Mouse (Mus musculus): ENCODE measurements at regions not wholly inside any gene's neighbourhood (a gene's known extent, or its start where the extent isn't known, plus 50 kb on each side); places are given as distances from the start of the nearest gene placed in this dataset.

GRCm38 (mm10) chr14:86293371-86293770 lies 847.7 kb downstream of the Diaph3 start:
- H3K4me3 ChIP-seq (ENCODE audit: low read depth, low read length): no peak overlapping the region
- no peak for TF ChIP-seq GATA1 (IDR thresholded peaks at IDR 0.05; ENCODE audit: borderline replicate concordance, low read length)

GRCm38 (mm10) chr14:86290556-86290955 lies 850.5 kb downstream of the Diaph3 start:
- Histone ChIP-seq H3K4me3 (ENCODE audit: low read depth, low read length) (no peak overlapping the region), H3K4me1 (ENCODE audit: insufficient read depth, low read depth, low read length) (no peaks in the 10 kb centered on the region), H3K9me3 (replicated peaks) (peaks cover 11% of the 10 kb centered on the region), H3K36me3 (replicated peaks) (no peaks in the 10 kb centered on the region), H3K27me3 (ENCODE audit: insufficient read depth, low read length) (no peaks in the 10 kb centered on the region)
- ATAC-seq (ENCODE audit: extremely low read depth, insufficient number of reproducible peaks, low FRiP score, poor library complexity, severe bottlenecking) (no peak), DNase-seq (ENCODE audit: low spot score) (no peak)
- TF ChIP-seq GATA2 (IDR thresholded peaks at IDR 0.05; ENCODE audit: borderline replicate concordance, low read depth, low read length) (no peak), CTCF (IDR thresholded peaks at IDR 0.05; ENCODE audit: low read depth, low read length) (no peak), POLR2AphosphoS5 (IDR thresholded peaks at IDR 0.05; ENCODE audit: insufficient replicate concordance, low read depth, low read length) (no peak), TAL1 (conservative IDR thresholded peaks at IDR 0.05; ENCODE audit: low read depth, low read length) (no peak), GATA1 (IDR thresholded peaks at IDR 0.05; ENCODE audit: borderline replicate concordance, low read length) (no peak)

More at GRCm38 (mm10) chr14:86293371-86293770, 847.7 kb downstream of the Diaph3 start:
- ATAC-seq (ENCODE audit: extremely low read depth, insufficient number of reproducible peaks, low FRiP score, poor library complexity, severe bottlenecking) (no peak), DNase-seq (ENCODE audit: low spot score) (no peak)
- Histone ChIP-seq H3K27me3 (ENCODE audit: insufficient read depth, low read length) (no peaks in the 10 kb centered on the region), H3K36me3 (replicated peaks) (no peaks in the 10 kb centered on the region), H3K4me1 (ENCODE audit: insufficient read depth, low read depth, low read length) (no peaks in the 10 kb centered on the region), H3K9me3 (replicated peaks) (peaks cover 14% of the 10 kb centered on the region)

GRCm38 (mm10) chr14:86261640-86262230 lies 879.3 kb downstream of the Diaph3 start:
- no peak for DNase-seq (ENCODE audit: low spot score)
- Histone ChIP-seq H3K36me3 (replicated peaks) (no peaks in the 10 kb centered on the region), H3K4me3 (ENCODE audit: low read depth, low read length) (no peak overlapping the region), H3K4me1 (ENCODE audit: insufficient read depth, low read depth, low read length) (no peaks in the 10 kb centered on the region), H3K9me3 (replicated peaks) (peaks cover 12% of the 10 kb centered on the region), H3K27me3 (ENCODE audit: insufficient read depth, low read length) (no peaks in the 10 kb centered on the region)
- TF ChIP-seq GATA2 (IDR thresholded peaks at IDR 0.05; ENCODE audit: borderline replicate concordance, low read depth, low read length) (no peak), POLR2AphosphoS5 (IDR thresholded peaks at IDR 0.05; ENCODE audit: insufficient replicate concordance, low read depth, low read length) (no peak), TAL1 (conservative IDR thresholded peaks at IDR 0.05; ENCODE audit: low read depth, low read length) (no peak), CTCF (IDR thresholded peaks at IDR 0.05; ENCODE audit: low read depth, low read length) (no peak), GATA1 (IDR thresholded peaks at IDR 0.05; ENCODE audit: borderline replicate concordance, low read length) (no peak)
- ATAC-seq (ENCODE audit: extremely low read depth, insufficient number of reproducible peaks, low FRiP score, poor library complexity, severe bottlenecking): no peak

GRCm38 (mm10) chr14:86254196-86254595 lies 886.8 kb downstream of the Diaph3 start:
- H3K4me3 ChIP-seq (ENCODE audit: low read depth, low read length): no peak overlapping the region
- no peaks in the 10 kb centered on the region for H3K36me3 ChIP-seq (replicated peaks)
- peaks cover 6% of the 10 kb centered on the region for H3K9me3 ChIP-seq (replicated peaks)
- H3K27me3 ChIP-seq (ENCODE audit: insufficient read depth, low read length): no peaks in the 10 kb centered on the region
- no peak for TF ChIP-seq POLR2AphosphoS5 (IDR thresholded peaks at IDR 0.05; ENCODE audit: insufficient replicate concordance, low read depth, low read length)
- no peak for TF ChIP-seq GATA1 (IDR thresholded peaks at IDR 0.05; ENCODE audit: borderline replicate concordance, low read length)
- no peaks in the 10 kb centered on the region for H3K4me1 ChIP-seq (ENCODE audit: insufficient read depth, low read depth, low read length)
- DNase-seq (ENCODE audit: low spot score): no peak
- ATAC-seq (ENCODE audit: extremely low read depth, insufficient number of reproducible peaks, low FRiP score, poor library complexity, severe bottlenecking): no peak

GRCm38 (mm10) chr14:86251617-86252016 lies 889.4 kb downstream of the Diaph3 start:
- Histone ChIP-seq H3K9me3 (replicated peaks) (peaks cover 17% of the 10 kb centered on the region), H3K36me3 (replicated peaks) (no peaks in the 10 kb centered on the region), H3K4me1 (ENCODE audit: insufficient read depth, low read depth, low read length) (no peaks in the 10 kb centered on the region), H3K27me3 (ENCODE audit: insufficient read depth, low read length) (no peaks in the 10 kb centered on the region), H3K4me3 (ENCODE audit: low read depth, low read length) (no peak overlapping the region)
- TF ChIP-seq GATA1 (IDR thresholded peaks at IDR 0.05; ENCODE audit: borderline replicate concordance, low read length): no peak
- no peak for TF ChIP-seq POLR2AphosphoS5 (IDR thresholded peaks at IDR 0.05; ENCODE audit: insufficient replicate concordance, low read depth, low read length)
- TF ChIP-seq TAL1 (conservative IDR thresholded peaks at IDR 0.05; ENCODE audit: low read depth, low read length): no peak
- TF ChIP-seq GATA2 (IDR thresholded peaks at IDR 0.05; ENCODE audit: borderline replicate concordance, low read depth, low read length): no peak
- no peak for TF ChIP-seq CTCF (IDR thresholded peaks at IDR 0.05; ENCODE audit: low read depth, low read length)
- DNase-seq (ENCODE audit: low spot score) (no peak), ATAC-seq (ENCODE audit: extremely low read depth, insufficient number of reproducible peaks, low FRiP score, poor library complexity, severe bottlenecking) (no peak)

- TF ChIP-seq TAL1 (conservative IDR thresholded peaks at IDR 0.05; ENCODE audit: low read depth, low read length) (no peak), CTCF (IDR thresholded peaks at IDR 0.05; ENCODE audit: low read depth, low read length) (no peak), GATA2 (IDR thresholded peaks at IDR 0.05; ENCODE audit: borderline replicate concordance, low read depth, low read length) (no peak), GATA1 (IDR thresholded peaks at IDR 0.05; ENCODE audit: borderline replicate concordance, low read length) (no peak), POLR2AphosphoS5 (IDR thresholded peaks at IDR 0.05; ENCODE audit: insufficient replicate concordance, low read depth, low read length) (no peak)
- no peak for DNase-seq (ENCODE audit: low spot score)
- H3K27me3 ChIP-seq (ENCODE audit: insufficient read depth, low read length): no peaks in the 10 kb centered on the region
- H3K4me3 ChIP-seq (ENCODE audit: low read depth, low read length): no peak overlapping the region
- H3K36me3 ChIP-seq (replicated peaks): no peaks in the 10 kb centered on the region
- peaks cover 32% of the 10 kb centered on the region for H3K9me3 ChIP-seq (replicated peaks)
- H3K4me1 ChIP-seq (ENCODE audit: insufficient read depth, low read depth, low read length): no peaks in the 10 kb centered on the region
- ATAC-seq (ENCODE audit: extremely low read depth, insufficient number of reproducible peaks, low FRiP score, poor library complexity, severe bottlenecking): no peak
Observed at GRCm38 (mm10) chr14:86247686-86248085, 893.3 kb downstream of the Diaph3 start.

GRCm38 (mm10) chr14:86246770-86247169 lies 894.3 kb downstream of the Diaph3 start:
- Histone ChIP-seq H3K4me3 (ENCODE audit: low read depth, low read length) (no peak overlapping the region), H3K36me3 (replicated peaks) (no peaks in the 10 kb centered on the region), H3K4me1 (ENCODE audit: insufficient read depth, low read depth, low read length) (no peaks in the 10 kb centered on the region), H3K9me3 (replicated peaks) (peaks cover 32% of the 10 kb centered on the region), H3K27me3 (ENCODE audit: insufficient read depth, low read length) (no peaks in the 10 kb centered on the region)
- no peak for DNase-seq (ENCODE audit: low spot score)
- TF ChIP-seq CTCF (IDR thresholded peaks at IDR 0.05; ENCODE audit: low read depth, low read length) (no peak), GATA2 (IDR thresholded peaks at IDR 0.05; ENCODE audit: borderline replicate concordance, low read depth, low read length) (no peak), GATA1 (IDR thresholded peaks at IDR 0.05; ENCODE audit: borderline replicate concordance, low read length) (no peak), TAL1 (conservative IDR thresholded peaks at IDR 0.05; ENCODE audit: low read depth, low read length) (no peak), POLR2AphosphoS5 (IDR thresholded peaks at IDR 0.05; ENCODE audit: insufficient replicate concordance, low read depth, low read length) (no peak)
- ATAC-seq (ENCODE audit: extremely low read depth, insufficient number of reproducible peaks, low FRiP score, poor library complexity, severe bottlenecking): no peak
